Mouse (Mus musculus) hindbrain, embryonic 14.5 days (tissue): ENCODE measurements at regions not wholly inside any gene's neighbourhood (a gene's known extent, or its start where the extent isn't known, plus 50 kb on each side); places are given as distances from the start of the nearest gene placed in this dataset.

ENCODE experiments used
- ATAC-seq: fragments of 200-750 bp; cut with Nextera tagmentation; 2 replicates; pipeline ENCODE4 v1.8.0; 2017; ENCODE audit warnings: moderate number of reproducible peaks, mild to moderate bottlenecking, moderate TSS enrichment, moderate library complexity; ENCODE audit not compliant: low FRiP score
- DNase-seq: peaks from one replicate; pipeline ENCODE4 v3.0.0-alpha.2; 2015; ENCODE audit warnings: low spot score
- H3K27ac ChIP-seq: fragments of 300-500 bp; sonication (generic); 2 replicates; pipeline ENCODE4 v1.5.1; 2014; ENCODE audit warnings: mild to moderate bottlenecking, moderate library complexity
- H3K27me3 ChIP-seq: fragments of 300-500 bp; sonication (generic); 2 replicates; pipeline ENCODE4 v1.6.1; 2014; ENCODE audit warnings: mild to moderate bottlenecking, low read length, mixed read lengths; ENCODE audit not compliant: control insufficient read depth, insufficient read depth
- H3K36me3 ChIP-seq: fragments of 300-500 bp; sonication (generic); replicated peaks from 2 replicates; pipeline ENCODE4 v1.6.1; 2014; ENCODE audit not compliant: control insufficient read depth, insufficient read depth
- H3K4me1 ChIP-seq: fragments of 300-500 bp; sonication (generic); replicated peaks from 2 replicates; pipeline ENCODE4 v1.6.1; 2014; ENCODE audit warnings: antibody characterized with exemption, low read length, mixed read lengths; ENCODE audit not compliant: control insufficient read depth, insufficient read depth
- H3K4me2 ChIP-seq: fragments of 300-500 bp; sonication (generic); replicated peaks from 2 replicates; pipeline ENCODE4 v1.6.1; 2014; ENCODE audit warnings: mild to moderate bottlenecking, moderate library complexity
- H3K4me3 ChIP-seq: fragments of 300-500 bp; sonication (generic); replicated peaks from 2 replicates; pipeline ENCODE4 v1.5.1; 2014; ENCODE audit warnings: mild to moderate bottlenecking, low read length
- H3K9ac ChIP-seq: fragments of 300-500 bp; sonication (generic); 2 replicates; pipeline ENCODE4 v1.6.1; 2014
- H3K9me3 ChIP-seq: fragments of 300-500 bp; sonication (generic); 2 replicates; pipeline ENCODE4 v1.6.1; 2016; ENCODE audit warnings: low read length; ENCODE audit not compliant: control insufficient read depth
- WGBS: fragments of 180-500 bp; shearing (Covaris S2); extraction: QIAGEN DNeasy Blood & Tissue Kit; methylation state at CpG from one replicate; pipeline ENCODE4 v1.1.7; 2014; 5-methylcytosine and 5-hydroxymethylcytosine counted together

DNA sequence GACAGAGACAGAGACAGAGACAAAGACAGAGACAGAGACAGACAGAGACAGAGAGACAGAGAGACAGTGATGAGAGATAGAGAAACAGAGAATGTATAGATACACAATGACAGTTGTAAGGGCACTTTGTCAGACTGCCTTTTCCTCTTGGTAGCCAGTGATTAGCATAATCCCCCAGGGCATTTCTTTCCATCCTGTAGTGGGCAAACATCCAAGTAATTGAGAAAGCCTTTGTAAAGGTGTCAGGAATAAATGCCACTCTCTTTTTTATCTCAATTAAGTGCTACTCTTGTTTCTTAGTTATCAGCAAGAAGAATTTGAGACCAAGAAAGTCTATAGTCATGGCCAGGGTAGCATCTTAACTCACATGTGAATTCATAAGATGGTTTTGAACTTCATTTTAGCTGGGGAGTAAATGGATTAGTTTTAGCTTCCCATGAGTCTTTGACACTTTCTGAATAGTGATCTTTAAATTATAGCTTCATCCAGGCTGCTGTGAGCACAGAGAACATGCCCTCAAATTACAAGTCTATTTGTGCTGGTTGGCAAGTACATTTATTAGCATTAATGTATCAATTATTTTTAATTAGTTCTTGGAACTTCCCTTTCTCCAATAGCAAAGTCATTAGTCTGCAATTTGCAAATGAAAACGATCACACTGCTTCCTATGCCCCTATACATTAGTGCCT, 1215.9 kb downstream of the Gm9008 start:
- 55% methylated on average over 1 of the region's 1 CpGs for WGBS
- DNase-seq (peak; percentile 52), ATAC-seq (no peak)
- no peaks in the 10 kb centered on the region for H3K36me3 ChIP-seq
- H3K4me3 ChIP-seq: no peak overlapping the region
- no peaks in the 10 kb centered on the region for H3K9me3 ChIP-seq
- H3K4me2 ChIP-seq: no peak overlapping the region
- no peak overlapping the region for H3K27ac ChIP-seq
- no peaks in the 10 kb centered on the region for H3K27me3 ChIP-seq
- H3K4me1 ChIP-seq: no peaks in the 10 kb centered on the region
- H3K9ac ChIP-seq: no peak overlapping the region

DNA sequence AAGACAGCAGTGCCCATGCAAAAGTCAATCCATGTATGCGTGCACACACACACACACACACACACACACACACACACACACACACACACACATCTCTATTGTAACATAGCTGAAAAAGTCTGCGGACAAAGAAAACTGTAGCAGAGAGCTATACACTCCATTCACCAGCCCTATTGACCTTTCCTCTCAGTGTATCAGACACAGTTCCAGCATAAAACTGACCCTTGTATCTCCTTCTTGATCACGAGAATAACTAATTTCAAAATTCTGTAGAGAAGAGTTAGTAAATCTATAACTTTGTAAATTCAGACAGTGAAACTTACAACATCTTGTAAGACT, 1243.5 kb downstream of the Gm9008 start:
- ATAC-seq (no peak), DNase-seq (no peak)
- Histone ChIP-seq H3K4me2 (no peak overlapping the region), H3K9me3 (no peaks in the 10 kb centered on the region), H3K4me1 (no peaks in the 10 kb centered on the region), H3K27ac (0 out of 2 replicates have a peak overlapping the region, but pooled peaks have one; percentile 14), H3K9ac (no peak overlapping the region), H3K36me3 (no peaks in the 10 kb centered on the region), H3K4me3 (no peak overlapping the region), H3K27me3 (no peaks in the 10 kb centered on the region)
- 68% methylated on average over 3 of the region's 3 CpGs for WGBS

DNA sequence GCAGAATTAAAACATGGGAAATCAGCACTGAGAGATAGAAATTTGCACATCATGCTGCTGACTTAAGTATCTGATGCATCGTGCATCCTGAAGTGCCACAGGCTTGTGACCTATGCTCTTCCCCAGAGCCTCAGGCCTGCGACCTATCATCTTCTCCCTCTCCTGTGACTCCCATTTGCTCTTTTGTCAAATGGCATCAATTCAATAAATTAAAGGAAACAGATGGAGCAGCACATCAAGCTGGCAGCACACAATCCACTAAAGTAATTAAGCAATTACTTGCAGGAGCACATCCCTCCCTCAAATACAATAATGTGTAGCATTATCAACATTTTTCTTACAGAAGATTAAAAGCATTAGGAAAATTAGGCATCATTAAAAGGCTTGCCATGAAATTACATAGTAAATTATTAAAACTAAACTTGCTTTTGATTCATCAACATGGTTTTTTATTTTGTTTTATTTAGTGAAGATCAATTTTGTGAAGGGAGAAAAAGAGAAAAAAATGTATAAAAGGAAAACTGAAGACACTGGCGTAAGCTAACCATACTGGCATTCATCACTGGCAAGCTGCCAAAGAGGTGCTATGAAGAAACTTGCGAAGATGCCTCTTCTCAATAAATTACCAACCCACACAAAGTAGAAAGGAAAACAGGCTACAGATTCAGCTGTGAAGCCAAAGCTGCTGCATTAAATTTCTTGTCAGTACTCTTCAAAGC, 1244.1 kb downstream of the Gm9008 start:
- Histone ChIP-seq H3K9ac (no peak overlapping the region), H3K27me3 (no peaks in the 10 kb centered on the region), H3K4me3 (no peak overlapping the region), H3K36me3 (no peaks in the 10 kb centered on the region), H3K27ac (peak overlapping the region; percentile 23; the same call in 1 of the 2 replicates), H3K9me3 (no peaks in the 10 kb centered on the region), H3K4me2 (no peak overlapping the region), H3K4me1 (no peaks in the 10 kb centered on the region)
- DNase-seq (peak; percentile 68), ATAC-seq (peak; percentile 71)
- WGBS: 31% methylated on average over 4 of the region's 4 CpGs

DNA sequence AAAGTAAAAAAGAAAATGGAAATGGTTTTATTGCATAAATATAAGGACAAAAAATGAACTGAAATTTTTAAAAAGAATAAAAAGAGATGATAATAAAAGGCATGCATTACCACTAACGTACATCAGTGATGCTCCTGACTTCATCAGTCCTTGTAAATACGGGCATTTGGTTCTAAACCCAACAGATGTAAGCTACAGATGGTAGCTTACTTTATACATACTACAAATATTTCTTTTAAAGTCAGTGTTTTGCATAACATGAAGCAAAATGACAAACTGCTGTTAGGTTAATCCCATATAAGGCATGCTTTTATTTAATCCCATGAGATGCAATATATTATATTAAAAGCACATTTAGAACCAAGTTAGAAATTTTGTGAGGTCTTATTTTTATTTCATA, 1282.1 kb downstream of the Gm9008 start:
- Histone ChIP-seq H3K4me1 (no peaks in the 10 kb centered on the region), H3K36me3 (no peaks in the 10 kb centered on the region), H3K9me3 (no peaks in the 10 kb centered on the region), H3K27ac (no peak overlapping the region), H3K4me3 (no peak overlapping the region), H3K4me2 (no peak overlapping the region), H3K9ac (no peak overlapping the region), H3K27me3 (no peaks in the 10 kb centered on the region)
- DNase-seq (no peak), ATAC-seq (no peak)
- 90% methylated on average over 2 of the region's 2 CpGs for WGBS

DNA sequence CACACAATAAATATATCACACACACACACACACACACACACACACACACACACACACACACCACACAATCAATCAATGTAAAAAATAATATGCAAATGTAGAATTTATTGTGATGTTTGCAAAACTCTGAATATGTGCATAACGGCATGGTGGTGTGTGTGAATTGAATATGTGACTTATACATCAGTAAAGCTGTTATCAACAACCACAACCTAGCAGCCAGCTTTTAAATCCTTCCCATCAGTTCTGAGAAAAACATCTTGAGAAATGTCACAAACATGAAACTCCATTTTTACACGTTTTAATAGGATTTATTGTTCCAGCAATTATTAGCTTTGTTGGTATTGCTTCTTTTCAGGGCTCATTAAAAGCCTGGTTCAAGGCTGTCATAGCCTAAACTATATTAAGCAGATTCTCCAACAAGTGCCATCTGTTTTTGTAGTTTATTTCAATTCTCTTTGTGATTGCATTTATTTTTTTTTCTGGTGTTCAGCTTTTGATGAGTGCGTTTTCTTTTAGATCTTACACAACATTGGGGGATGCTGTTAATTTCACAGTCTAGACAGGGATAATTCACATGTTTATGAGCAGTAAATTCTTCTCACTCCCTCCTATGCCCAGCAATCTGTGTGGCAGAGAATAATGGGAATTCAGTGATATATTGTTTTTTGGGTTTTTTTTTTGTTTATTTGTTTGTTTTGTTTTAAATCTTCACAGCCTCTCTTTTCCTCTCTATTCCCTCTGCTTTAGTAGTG, 1284.7 kb downstream of the Gm9008 start:
- ATAC-seq (no peak), DNase-seq (no peak)
- Histone ChIP-seq H3K27me3 (no peaks in the 10 kb centered on the region), H3K36me3 (no peaks in the 10 kb centered on the region), H3K9ac (no peak overlapping the region), H3K4me2 (no peak overlapping the region), H3K4me3 (no peak overlapping the region), H3K27ac (no peak overlapping the region), H3K9me3 (no peaks in the 10 kb centered on the region), H3K4me1 (no peaks in the 10 kb centered on the region)
- WGBS: 73% methylated on average over 3 of the region's 3 CpGs
